Mouse (Mus musculus): Measurements from ENCODE around the gene Il15ra. TPM values are rescaled to one million over a fixed set of nuclear protein-coding genes. Genes with fewer than 3 reads are reported as not detected.

The Il15ra gene
- polyA plus RNA-seq, 1 experiment from 2014 or later = 0.74 TPM

GRCm38 (mm10) chr2:11766485-11767160 is 61.5 kb downstream of the Il15ra start:
- peaks cover 57% of the 10 kb centered on the region for H3K36me3 ChIP-seq
- ATAC-seq (replicated peaks) = no peak
- H3K4me1 ChIP-seq = peaks cover 14% of the 10 kb centered on the region; the same call in 1 of the 2 replicates
- no peak overlapping the region for H3K4me2 ChIP-seq (replicated peaks)
- H3K9ac ChIP-seq (replicated peaks) = no peak overlapping the region
- H3K27ac ChIP-seq (replicated peaks) = no peak overlapping the region
- H3K9me3 ChIP-seq = no peaks in the 10 kb centered on the region
- no peaks in the 10 kb centered on the region for H3K27me3 ChIP-seq
- H3K4me3 ChIP-seq = no peak overlapping the region
- 67% methylated on average over 5 of the region's 5 CpGs for WGBS

DNA sequence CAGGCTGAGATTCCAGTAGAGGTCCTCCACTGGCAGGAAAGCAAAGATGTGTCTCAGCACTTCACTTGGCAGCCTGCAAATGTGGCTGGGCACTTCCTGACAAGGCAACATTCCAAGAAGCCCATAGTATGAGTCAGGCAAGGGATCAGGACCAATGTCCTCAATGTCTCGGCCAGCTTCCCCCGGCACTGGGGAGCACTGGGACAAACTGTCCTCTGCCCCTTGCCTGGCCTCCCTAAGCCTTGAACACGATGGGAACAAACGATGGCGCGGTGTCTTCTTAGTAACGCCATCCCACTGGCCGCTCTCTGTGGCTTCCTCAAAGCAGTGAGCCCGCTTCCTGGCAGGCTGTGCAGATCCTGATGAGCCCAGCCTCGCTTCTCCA is 62.1 kb downstream of the Il15ra start:
- WGBS = 75% methylated on average over 10 of the region's 10 CpGs
- Histone ChIP-seq H3K4me2 (replicated peaks) (no peak overlapping the region), H3K4me1 (peaks cover 14% of the 10 kb centered on the region; the same call in 1 of the 2 replicates), H3K9ac (replicated peaks) (no peak overlapping the region), H3K9me3 (no peaks in the 10 kb centered on the region), H3K36me3 (peaks cover 52% of the 10 kb centered on the region), H3K4me3 (no peak overlapping the region), H3K27me3 (no peaks in the 10 kb centered on the region), H3K27ac (replicated peaks) (no peak overlapping the region)
- no peak for ATAC-seq (replicated peaks)

- Histone ChIP-seq H3K36me3 (peaks cover 16% of the 10 kb centered on the region), H3K4me2 (replicated peaks) (no peak overlapping the region), H3K4me3 (no peak overlapping the region), H3K27me3 (no peaks in the 10 kb centered on the region), H3K27ac (replicated peaks) (no peak overlapping the region), H3K9me3 (no peaks in the 10 kb centered on the region), H3K9ac (replicated peaks) (no peak overlapping the region), H3K4me1 (peaks cover 23% of the 10 kb centered on the region)
- WGBS = 95% methylated on average over 4 of the region's 4 CpGs
- ATAC-seq (replicated peaks) = no peak
Observed at GRCm38 (mm10) chr2:11771701-11772100, 66.6 kb downstream of the Il15ra start.

DNA sequence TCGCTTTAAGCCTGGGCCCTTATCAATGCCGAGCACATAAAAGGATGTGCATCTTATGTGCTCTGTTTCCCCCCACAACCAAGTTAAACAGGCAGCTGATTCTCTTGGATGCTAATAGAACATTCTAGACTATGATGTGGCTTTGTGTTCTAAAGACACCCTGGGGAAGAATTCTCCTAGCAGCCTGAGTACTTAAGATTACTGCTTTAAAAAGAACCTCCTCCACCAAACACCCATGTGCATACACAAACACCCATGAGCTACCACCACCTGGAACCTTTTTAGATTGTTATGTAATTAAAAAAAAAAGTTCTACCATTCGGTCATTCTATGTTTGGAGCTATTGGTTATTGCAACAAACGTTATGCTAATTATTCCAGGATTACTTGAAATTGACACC is 67.3 kb downstream of the Il15ra start:
- Histone ChIP-seq H3K4me1 (peaks cover 24% of the 10 kb centered on the region), H3K9me3 (no peaks in the 10 kb centered on the region), H3K27ac (replicated peaks) (no peak overlapping the region), H3K4me3 (no peak overlapping the region), H3K27me3 (no peaks in the 10 kb centered on the region), H3K36me3 (peaks cover 9% of the 10 kb centered on the region), H3K9ac (replicated peaks) (no peak overlapping the region), H3K4me2 (replicated peaks) (no peak overlapping the region)
- 82% methylated on average over 4 of the region's 4 CpGs for WGBS
- ATAC-seq (replicated peaks) = no peak

- no peaks in the 10 kb centered on the region for H3K9me3 ChIP-seq
- ATAC-seq (replicated peaks) = no peak
- H3K9ac ChIP-seq (replicated peaks) = no peak overlapping the region
- no peak overlapping the region for H3K4me3 ChIP-seq
- no peak overlapping the region for H3K4me2 ChIP-seq (replicated peaks)
- H3K4me1 ChIP-seq = peaks cover 30% of the 10 kb centered on the region
- no peak overlapping the region for H3K27ac ChIP-seq (replicated peaks)
- no peaks in the 10 kb centered on the region; the same call in 1 of the 2 replicates for H3K36me3 ChIP-seq
- no peaks in the 10 kb centered on the region for H3K27me3 ChIP-seq
- WGBS = 90% methylated on average over 10 of the region's 10 CpGs
Observed at GRCm38 (mm10) chr2:11774426-11774825, 69.3 kb downstream of the Il15ra start.

DNA sequence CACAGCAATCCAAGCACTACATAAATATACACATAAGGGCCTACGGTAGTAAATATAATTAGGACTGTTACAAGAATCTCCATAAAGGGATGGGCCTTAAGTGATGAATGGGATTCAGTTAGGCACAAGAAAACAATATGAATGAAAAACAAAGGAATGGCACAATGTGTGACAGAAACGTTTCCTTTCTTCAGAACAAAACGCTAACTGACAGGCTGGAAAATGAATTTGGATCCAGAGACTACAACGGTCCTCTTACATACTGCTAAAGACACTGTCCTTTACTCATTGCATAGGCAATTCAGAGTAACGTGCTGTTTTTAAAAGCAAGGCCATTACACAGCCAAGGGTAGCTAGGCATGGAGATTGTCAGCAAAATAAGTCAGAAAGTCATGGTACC is 70.0 kb downstream of the Il15ra start:
- no peak overlapping the region for H3K4me3 ChIP-seq
- no peak overlapping the region for H3K9ac ChIP-seq (replicated peaks)
- H3K4me2 ChIP-seq (replicated peaks) = no peak overlapping the region
- H3K27me3 ChIP-seq = no peaks in the 10 kb centered on the region
- WGBS = 79% methylated on average over 5 of the region's 5 CpGs
- H3K9me3 ChIP-seq = no peaks in the 10 kb centered on the region
- H3K27ac ChIP-seq (replicated peaks) = no peak overlapping the region
- no peaks in the 10 kb centered on the region for H3K36me3 ChIP-seq
- ATAC-seq (replicated peaks) = no peak
- peaks cover 37% of the 10 kb centered on the region for H3K4me1 ChIP-seq

DNA sequence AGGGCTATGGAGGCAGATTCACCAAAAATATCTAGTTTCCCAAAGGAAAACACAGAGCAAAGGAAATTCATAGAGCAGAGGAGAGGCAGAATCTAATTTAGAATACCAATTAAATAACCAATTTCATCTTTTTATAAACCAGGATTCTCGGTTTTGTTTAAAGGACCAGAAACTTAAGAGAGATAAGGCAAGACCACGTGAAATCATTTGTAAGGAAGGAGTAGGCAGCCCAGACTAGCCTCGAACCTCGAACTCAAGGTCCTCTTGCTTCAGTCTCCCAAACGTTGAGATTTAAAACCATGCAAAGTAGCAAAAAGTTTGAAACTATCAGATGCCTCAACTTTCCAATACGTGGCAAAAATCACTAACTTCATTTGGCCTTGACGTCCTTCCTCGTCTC is 71.3 kb downstream of the Il15ra start:
- Histone ChIP-seq H3K4me3 (peak overlapping the region; percentile 89), H3K4me1 (peaks cover 39% of the 10 kb centered on the region), H3K9ac (replicated peaks) (peak overlapping the region; percentile 88), H3K27me3 (no peaks in the 10 kb centered on the region), H3K9me3 (no peaks in the 10 kb centered on the region), H3K4me2 (replicated peaks) (peak overlapping the region; percentile 68), H3K27ac (replicated peaks) (no peak overlapping the region), H3K36me3 (peaks cover 7% of the 10 kb centered on the region)
- 54% methylated on average over 8 of the region's 8 CpGs for WGBS
- ATAC-seq (replicated peaks) = no peak

DNA sequence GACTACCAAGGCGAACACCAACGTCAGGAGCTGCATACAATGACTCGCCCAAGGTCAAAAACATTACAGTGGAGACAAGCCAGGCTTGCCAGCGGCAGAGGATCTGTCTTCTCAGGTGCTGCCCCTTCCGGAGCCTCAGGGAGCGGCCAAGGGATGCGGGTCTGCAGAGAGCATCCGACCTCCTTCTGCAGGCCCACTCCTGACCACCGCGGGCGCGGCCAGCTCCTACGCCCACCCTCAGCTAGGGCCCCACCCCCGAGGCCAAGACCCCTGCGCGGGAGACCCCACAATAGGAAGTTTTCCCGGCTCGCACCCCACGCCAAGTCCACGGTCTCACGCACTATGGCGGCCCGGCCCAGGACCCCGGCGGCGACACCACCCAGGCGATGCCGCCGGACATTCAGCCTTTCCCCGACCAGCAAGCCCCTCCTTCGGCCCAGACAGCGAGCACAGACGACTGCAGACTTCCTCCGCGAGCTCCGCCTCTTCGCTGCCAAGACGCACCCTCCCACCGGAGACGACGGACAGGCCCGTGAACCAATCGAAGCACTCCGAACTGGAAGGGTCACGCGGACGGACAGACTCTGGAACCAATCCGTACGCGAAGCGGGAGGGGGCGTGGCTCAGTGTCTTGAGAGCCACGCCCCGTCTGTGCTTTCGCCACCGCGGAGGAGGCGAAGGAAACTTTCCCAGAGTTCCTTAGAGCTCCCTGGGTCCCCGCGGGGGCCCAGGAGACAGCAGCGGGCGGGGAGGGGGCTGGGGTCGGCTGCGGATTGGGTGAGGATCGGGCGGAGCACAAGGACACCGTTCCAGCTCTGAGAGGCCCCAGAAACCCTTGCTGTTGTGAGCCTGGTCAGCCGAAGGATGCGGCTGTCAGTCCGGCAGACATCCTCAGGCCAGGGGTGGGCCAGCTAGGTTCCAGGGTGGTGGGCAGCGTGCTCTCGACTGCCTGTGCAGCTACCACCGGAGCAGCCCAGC is 72.3 kb downstream of the Il15ra start, which contains the start of the genes Fbh1 and Ankrd16:
TSS of gene Fbh1 (minus strand) at position 492 of the 978 bp plus-strand sequence.
TSS of gene Ankrd16 (plus strand) at position 786 of the 978 bp plus-strand sequence.
- no peaks in the 10 kb centered on the region for H3K27me3 ChIP-seq
- peaks cover 16% of the 10 kb centered on the region for H3K36me3 ChIP-seq
- peak; percentile 96 for ATAC-seq (replicated peaks)
- H3K4me1 ChIP-seq = peaks cover 39% of the 10 kb centered on the region
- under 1% methylated on average over 73 of the region's 73 CpGs for WGBS
- peak within 1 kb of the TSS; percentile 95 for H3K27ac ChIP-seq (replicated peaks)
- H3K9me3 ChIP-seq = no peaks in the 10 kb centered on the region
- peak within 1 kb of the TSS; percentile 88 for H3K9ac ChIP-seq (replicated peaks)
- peak within 1 kb of the TSS; percentile 89 for H3K4me3 ChIP-seq
- peak within 1 kb of the TSS; percentile 86 for H3K4me2 ChIP-seq (replicated peaks)

GRCm38 (mm10) chr2:11778087-11778823 is 73.2 kb downstream of the Il15ra start:
- Histone ChIP-seq H3K9ac (replicated peaks) (peak overlapping the region; percentile 88), H3K9me3 (no peaks in the 10 kb centered on the region), H3K4me2 (replicated peaks) (peak overlapping the region; percentile 86), H3K27me3 (no peaks in the 10 kb centered on the region), H3K36me3 (peaks cover 25% of the 10 kb centered on the region), H3K4me1 (peaks cover 39% of the 10 kb centered on the region), H3K27ac (replicated peaks) (peak overlapping the region; percentile 95), H3K4me3 (peak overlapping the region; percentile 89)
- WGBS = under 1% methylated on average over 43 of the region's 43 CpGs
- peak; percentile 91 for ATAC-seq (replicated peaks)

All from forebrain, embryonic 15.5 days (tissue).